Mouse (Mus musculus) kidney, adult 9 months (tissue): ENCODE measurements at regions not wholly inside any gene's neighbourhood (a gene's known extent, or its start where the extent isn't known, plus 50 kb on each side); places are given as distances from the start of the nearest gene placed in this dataset.

Experiments used
- DNase-seq: peaks from one replicate; pipeline ENCODE4 v3.0.0; 2022

GRCm38 (mm10) chr10:104367219-104367618, 173.4 kb downstream of the Gm4340 start:
- no peak for DNase-seq

- DNase-seq: no peak
These were observed 180.7 kb downstream of the Gm4340 start for GRCm38 (mm10) chr10:104374567-104374966.

GRCm38 (mm10) chr10:104388254-104388653, 194.4 kb downstream of the Gm4340 start:
- no peak for DNase-seq

- DNase-seq: no peak
These were observed 201.9 kb downstream of the Gm4340 start for GRCm38 (mm10) chr10:104395711-104396110.

- DNase-seq: no peak
These were observed 214.9 kb downstream of the Gm4340 start for GRCm38 (mm10) chr10:104408751-104409150.

GRCm38 (mm10) chr10:104422541-104422940, 228.7 kb downstream of the Gm4340 start:
- no peak for DNase-seq

- DNase-seq: no peak
These were observed 229.3 kb downstream of the Gm4340 start for GRCm38 (mm10) chr10:104423161-104423560.

GRCm38 (mm10) chr10:104423761-104424160, 229.9 kb downstream of the Gm4340 start:
- no peak for DNase-seq

- no peak for DNase-seq
These were observed 251.1 kb downstream of the Gm4340 start for GRCm38 (mm10) chr10:104444926-104445325.

- DNase-seq: peak; percentile 10
These were observed 261.9 kb downstream of the Gm4340 start for GRCm38 (mm10) chr10:104455549-104456351.

- no peak for DNase-seq
These were observed 262.5 kb downstream of the Gm4340 start for GRCm38 (mm10) chr10:104456352-104456725.

GRCm38 (mm10) chr10:104486226-104486944, 292.5 kb downstream of the Gm4340 start:
- no peak for DNase-seq

GRCm38 (mm10) chr10:104489301-104489700, 295.5 kb downstream of the Gm4340 start:
- no peak for DNase-seq

GRCm38 (mm10) chr10:104490943-104491631, 297.2 kb downstream of the Gm4340 start:
- no peak for DNase-seq
